Mouse (Mus musculus): ENCODE data around the gene Olfr733. TPM values are rescaled to one million over a fixed set of nuclear protein-coding genes. Genes with fewer than 3 reads are reported as not detected.

Gene Olfr733
- total and polyA plus RNA-seq, 3 experiments: not detected

DNA sequence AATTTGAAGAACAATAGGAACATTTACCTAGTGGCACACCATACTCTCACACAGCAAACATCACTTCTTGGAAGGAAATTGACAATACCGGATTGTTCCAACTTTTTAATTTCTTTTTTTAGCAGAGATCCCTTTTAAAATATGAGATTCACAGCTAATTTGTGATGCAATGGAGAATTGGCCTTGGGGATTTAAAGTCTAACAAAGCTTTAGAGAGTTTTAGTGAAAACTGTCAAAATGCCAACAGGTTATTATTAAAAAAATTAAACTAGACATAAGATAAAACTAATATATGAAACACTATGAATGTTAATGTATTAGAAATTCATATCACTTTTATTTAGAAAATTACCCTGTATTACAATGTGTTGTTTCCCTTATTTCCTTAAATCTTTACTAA, 17.2 kb downstream of the Olfr733 start, which contains the start of gene Olfr732:
Gene Olfr732, minus strand, starts transcription at position 101 of the 400 bp plus-strand sequence.
- no peaks in the 10 kb centered on the region for H3K4me1 ChIP-seq (ENCODE audit: control insufficient read depth in 1 of 2, insufficient read depth in 2 of 2)
- DNase-seq (ENCODE audit: extremely low read depth): no peak
- H3K4me3 ChIP-seq (replicated peaks in 1 of 3; ENCODE audit: low read depth in 2 of 3, low read length in 2 of 3, poor library complexity in 1 of 3): no peak within 1 kb of the TSS
- no peak within 1 kb of the TSS for H3K9ac ChIP-seq (ENCODE audit: insufficient read depth, low read depth)
- H3K36me3 ChIP-seq (replicated peaks in 1 of 2; ENCODE audit: control insufficient read depth in 1 of 2, insufficient read depth in 1 of 2, low read length in 1 of 2): no peaks in the 10 kb centered on the region
- dilution Hi-C loops (cut with MboI; ENCODE audit: extremely low pct_ligation_motif_present, extremely low pct_unique_long_range_greater_than_20kb, low sequenced_read_pairs): no loop called here
- TF ChIP-seq MXI1 (IDR thresholded peaks at IDR 0.05; ENCODE audit: low read depth, low read length) (no peak), ZNF384 (IDR thresholded peaks at IDR 0.05; ENCODE audit: low read depth, low read length) (no peak), POLR2A (IDR thresholded peaks at IDR 0.05; ENCODE audit: low read depth, low read length) (no peak), CHD1 (IDR thresholded peaks at IDR 0.05; ENCODE audit: low read depth, low read length) (no peak), RCOR1 (conservative IDR thresholded peaks at IDR 0.05; ENCODE audit: low read depth, low read length) (no peak), MAFK (IDR thresholded peaks at IDR 0.05; ENCODE audit: insufficient replicate concordance, low read length) (no peak)
- no peak within 1 kb of the TSS for H3K27ac ChIP-seq (ENCODE audit: insufficient read depth, low read depth)
- no peaks in the 10 kb centered on the region for H3K27me3 ChIP-seq (replicated peaks)
- no peaks in the 10 kb centered on the region for H3K79me2 ChIP-seq (replicated peaks; ENCODE audit: control insufficient read depth, extremely low read depth, insufficient read depth, poor library complexity, severe bottlenecking)
- in situ Hi-C loops (cut with MboI; ENCODE audit: low pct_ligation_motif_present, low pct_unique_long_range_greater_than_20kb, low sequenced_read_pairs): no loop called here
- H3K4me2 ChIP-seq (ENCODE audit: insufficient read depth, low read depth, poor library complexity, severe bottlenecking): no peak within 1 kb of the TSS
- no peaks in the 10 kb centered on the region for H3K9me3 ChIP-seq (replicated peaks; ENCODE audit: low read length)

Other genes starting within 250 kb of the Olfr733 start
- gene Olfr726, start 210.6 kb downstream of the Olfr733 start, total RNA-seq (2012; rRNA removed): not detected in 2 replicates
- gene Olfr726, start 210.6 kb downstream of the Olfr733 start, total RNA-seq (2014; rRNA removed): not detected in 2 replicates
- not detected in 2 replicates for gene Olfr726, start 210.6 kb downstream of the Olfr733 start, polyA plus RNA-seq (2012; ENCODE audit: insufficient read length, low read depth)
- not detected in 2 replicates for gene Olfr727, start 178.3 kb downstream of the Olfr733 start, total RNA-seq (2012; rRNA removed)
- not detected in 2 replicates for gene Olfr727, start 178.3 kb downstream of the Olfr733 start, total RNA-seq (2014; rRNA removed)
- gene Olfr727, start 178.3 kb downstream of the Olfr733 start, polyA plus RNA-seq (2012; ENCODE audit: insufficient read length, low read depth): not detected in 2 replicates
- gene Olfr728, start 158.8 kb downstream of the Olfr733 start, total RNA-seq (2012; rRNA removed): not detected in 2 replicates
- not detected in 2 replicates for gene Olfr728, start 158.8 kb downstream of the Olfr733 start, total RNA-seq (2014; rRNA removed)
- not detected in 2 replicates for gene Olfr728, start 158.8 kb downstream of the Olfr733 start, polyA plus RNA-seq (2012; ENCODE audit: insufficient read length, low read depth)
- gene Olfr729, start 148.6 kb downstream of the Olfr733 start, total RNA-seq (2012; rRNA removed): not detected in 2 replicates
- gene Olfr729, start 148.6 kb downstream of the Olfr733 start, total RNA-seq (2014; rRNA removed): not detected in 2 replicates
- 0.09 TPM in 1 of 2 replicates, not detected in the other for gene Olfr729, start 148.6 kb downstream of the Olfr733 start, polyA plus RNA-seq (2012; ENCODE audit: insufficient read length, low read depth)
- not detected in 2 replicates for gene Olfr730, start 113.3 kb downstream of the Olfr733 start, total RNA-seq (2012; rRNA removed)
- gene Olfr730, start 113.3 kb downstream of the Olfr733 start, total RNA-seq (2014; rRNA removed): not detected in 2 replicates
- gene Olfr730, start 113.3 kb downstream of the Olfr733 start, polyA plus RNA-seq (2012; ENCODE audit: insufficient read length, low read depth): not detected in 2 replicates
- not detected in 2 replicates for gene Olfr731, start 59.7 kb downstream of the Olfr733 start, total RNA-seq (2012; rRNA removed)
- gene Olfr731, start 59.7 kb downstream of the Olfr733 start, total RNA-seq (2014; rRNA removed): not detected in 2 replicates
- gene Olfr731, start 59.7 kb downstream of the Olfr733 start, polyA plus RNA-seq (2012; ENCODE audit: insufficient read length, low read depth): not detected in 2 replicates
- gene Olfr732, start 17.3 kb downstream of the Olfr733 start, total RNA-seq (2012; rRNA removed): not detected in 2 replicates
- gene Olfr732, start 17.3 kb downstream of the Olfr733 start, total RNA-seq (2014; rRNA removed): not detected in 2 replicates
- not detected in 2 replicates for gene Olfr732, start 17.3 kb downstream of the Olfr733 start, polyA plus RNA-seq (2012; ENCODE audit: insufficient read length, low read depth)
- gene Olfr734, start 25.2 kb upstream of the Olfr733 start, total RNA-seq (2012; rRNA removed): not detected in 2 replicates
- gene Olfr734, start 25.2 kb upstream of the Olfr733 start, total RNA-seq (2014; rRNA removed): not detected in 2 replicates
- not detected in 2 replicates for gene Olfr734, start 25.2 kb upstream of the Olfr733 start, polyA plus RNA-seq (2012; ENCODE audit: insufficient read length, low read depth)
- not detected in 2 replicates for gene Olfr735, start 47.4 kb upstream of the Olfr733 start, total RNA-seq (2012; rRNA removed)
- gene Olfr735, start 47.4 kb upstream of the Olfr733 start, total RNA-seq (2014; rRNA removed): not detected in 2 replicates
- gene Olfr735, start 47.4 kb upstream of the Olfr733 start, polyA plus RNA-seq (2012; ENCODE audit: insufficient read length, low read depth): not detected in 2 replicates
- not detected in 2 replicates for gene Tlr11, start 56.4 kb upstream of the Olfr733 start, total RNA-seq (2012; rRNA removed)
- gene Tlr11, start 56.4 kb upstream of the Olfr733 start, total RNA-seq (2014; rRNA removed): not detected in 2 replicates
- not detected in 2 replicates for gene Tlr11, start 56.4 kb upstream of the Olfr733 start, polyA plus RNA-seq (2012; ENCODE audit: insufficient read length, low read depth)
- gene Olfr736, start 79.6 kb upstream of the Olfr733 start, total RNA-seq (2012; rRNA removed): not detected in 2 replicates
- gene Olfr736, start 79.6 kb upstream of the Olfr733 start, total RNA-seq (2014; rRNA removed): not detected in 2 replicates
- not detected in 2 replicates for gene Olfr736, start 79.6 kb upstream of the Olfr733 start, polyA plus RNA-seq (2012; ENCODE audit: insufficient read length, low read depth)
- not detected in 2 replicates for gene Olfr738, start 106.0 kb upstream of the Olfr733 start, total RNA-seq (2012; rRNA removed)
- gene Olfr738, start 106.0 kb upstream of the Olfr733 start, total RNA-seq (2014; rRNA removed): not detected in 2 replicates
- not detected in 2 replicates for gene Olfr738, start 106.0 kb upstream of the Olfr733 start, polyA plus RNA-seq (2012; ENCODE audit: insufficient read length, low read depth)
- not detected in 2 replicates for gene Olfr739, start 117.1 kb upstream of the Olfr733 start, total RNA-seq (2012; rRNA removed)
- not detected in 2 replicates for gene Olfr739, start 117.1 kb upstream of the Olfr733 start, total RNA-seq (2014; rRNA removed)
- gene Olfr739, start 117.1 kb upstream of the Olfr733 start, polyA plus RNA-seq (2012; ENCODE audit: insufficient read length, low read depth): not detected in 2 replicates
- gene Olfr740, start 144.0 kb upstream of the Olfr733 start, total RNA-seq (2012; rRNA removed): not detected in 2 replicates
- not detected in 2 replicates for gene Olfr740, start 144.0 kb upstream of the Olfr733 start, total RNA-seq (2014; rRNA removed)
- gene Olfr740, start 144.0 kb upstream of the Olfr733 start, polyA plus RNA-seq (2012; ENCODE audit: insufficient read length, low read depth): not detected in 2 replicates
- not detected in 2 replicates for gene Olfr741, start 171.2 kb upstream of the Olfr733 start, total RNA-seq (2012; rRNA removed)
- gene Olfr741, start 171.2 kb upstream of the Olfr733 start, total RNA-seq (2014; rRNA removed): not detected in 2 replicates
- not detected in 2 replicates for gene Olfr741, start 171.2 kb upstream of the Olfr733 start, polyA plus RNA-seq (2012; ENCODE audit: insufficient read length, low read depth)
- not detected in 2 replicates for gene Olfr742, start 202.1 kb upstream of the Olfr733 start, total RNA-seq (2012; rRNA removed)
- not detected in 2 replicates for gene Olfr742, start 202.1 kb upstream of the Olfr733 start, total RNA-seq (2014; rRNA removed)
- not detected in 2 replicates for gene Olfr742, start 202.1 kb upstream of the Olfr733 start, polyA plus RNA-seq (2012; ENCODE audit: insufficient read length, low read depth)
- gene Olfr743, start 220.3 kb upstream of the Olfr733 start, total RNA-seq (2012; rRNA removed): not detected in 2 replicates
- gene Olfr743, start 220.3 kb upstream of the Olfr733 start, total RNA-seq (2014; rRNA removed): not detected in 2 replicates
- gene Olfr743, start 220.3 kb upstream of the Olfr733 start, polyA plus RNA-seq (2012; ENCODE audit: insufficient read length, low read depth): not detected in 2 replicates

Data from CH12.LX (cell line).